Mouse (Mus musculus): Measurements from ENCODE around the gene Kctd11.

DNA sequence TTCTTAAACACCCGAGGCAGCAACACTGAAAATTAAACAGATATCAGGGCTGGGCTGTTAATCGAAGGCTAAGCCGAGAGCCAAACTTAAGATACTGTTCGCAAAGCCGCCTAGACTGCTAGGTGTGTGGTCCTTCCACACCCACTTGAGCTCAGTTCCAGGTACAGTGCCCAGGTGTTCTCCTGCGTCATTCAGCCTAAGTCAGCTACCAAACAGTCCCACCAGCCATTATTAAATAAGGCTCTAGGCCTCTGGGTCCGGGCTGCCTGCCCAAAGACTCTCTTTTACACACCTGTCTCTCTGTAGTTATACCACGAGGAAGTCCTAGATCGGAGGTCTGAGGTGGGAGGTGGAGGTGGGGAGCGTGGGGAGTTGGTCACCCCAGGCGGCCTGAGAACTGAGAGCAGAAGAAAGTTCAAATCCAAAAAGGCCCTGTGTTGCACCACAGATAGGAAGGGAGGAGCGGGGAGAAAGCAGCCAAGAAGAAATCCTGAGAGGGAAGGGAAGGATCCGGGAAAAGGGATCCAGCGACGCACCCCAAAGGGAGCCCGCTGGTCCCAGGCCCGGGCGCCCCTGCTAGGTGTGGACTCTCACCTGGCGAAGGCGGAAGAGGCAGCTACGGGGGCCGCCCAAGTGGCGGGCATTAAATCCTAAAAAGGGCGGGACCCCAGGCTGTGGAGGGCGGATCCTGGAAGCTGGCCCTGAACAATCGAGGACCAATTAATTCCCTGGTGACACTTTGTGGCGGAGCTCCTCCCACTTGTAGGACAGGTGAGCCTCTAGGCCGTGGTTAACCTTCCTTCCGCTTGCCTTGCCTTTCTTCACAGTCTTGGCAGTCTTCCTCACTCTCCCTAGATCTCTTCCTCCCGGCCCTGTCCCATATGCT, 22.9 kb downstream of the Kctd11 start, which contains the start of gene Tnk1:
- TF ChIP-seq MAFK (IDR thresholded peaks at IDR 0.05; ENCODE audit: insufficient read depth, low read depth, low read length) (no peak), HCFC1 (IDR thresholded peaks at IDR 0.05; ENCODE audit: borderline replicate concordance, insufficient read depth, low read length) (no peak), CHD2 (IDR thresholded peaks at IDR 0.05; ENCODE audit: low read depth, low read length) (no peak), ZNF384 (IDR thresholded peaks at IDR 0.05; ENCODE audit: low read depth, low read length) (no peak), ZC3H11A (IDR thresholded peaks at IDR 0.05; ENCODE audit: borderline replicate concordance, low read depth, low read length) (no peak)

Measured in ES-E14 (cell line).